Mouse (Mus musculus) testis, adult 2 months (tissue): ENCODE measurements around the gene Hspb2.

Experiments
- CTCF ChIP-seq: fragments of 200-500 bp; IDR thresholded peaks from 2 replicates; pipeline ENCODE4 v1.5.1; 2012; ENCODE audit warnings: low read depth, mild to moderate bottlenecking, inconsistent platforms, low read length, moderate library complexity; ENCODE audit not compliant: control insufficient read depth, insufficient read depth, insufficient replicate concordance
- POLR2A ChIP-seq: fragments of 200-500 bp; IDR thresholded peaks from 2 replicates; pipeline ENCODE4 v1.6.1; 2012; ENCODE audit warnings: low read depth, mild to moderate bottlenecking, inconsistent platforms, low read length, moderate library complexity; ENCODE audit not compliant: control insufficient read depth

GRCm38 (mm10) chr9:50756711-50757110 lies 4.6 kb upstream of the Hspb2 start:
- no peak for TF ChIP-seq CTCF
- TF ChIP-seq POLR2A, result no peak
